Mouse (Mus musculus) urinary bladder, postnatal 4 days (tissue): ENCODE measurements around the gene Chrd.

Experiments
- DNase-seq, 2 experiments: peaks; one replicate each; pipeline ENCODE4 v3.0.0; 2021 to 2022; ENCODE audit warnings: low spot score in 2 of 2

Chrd gene

GRCm38 (mm10) chr16:20732925-20733730, at the start of gene Chrd:
Gene Chrd, plus strand, starts transcription at chr16:20733127.
- DNase-seq: peak; percentile 74 to 81

- DNase-seq: no peak
These were observed 42.2 kb upstream of the Chrd start for GRCm38 (mm10) chr16:20690774-20691173.

GRCm38 (mm10) chr16:20691617-20692016, 41.3 kb upstream of the Chrd start:
- DNase-seq: no peak

- DNase-seq: no peak
These were observed 40.5 kb upstream of the Chrd start for GRCm38 (mm10) chr16:20692241-20692965.

- DNase-seq: peak; percentile 82 to 88
These were observed 39.7 kb upstream of the Chrd start, which contains the start of gene Fam131a for GRCm38 (mm10) chr16:20693111-20693701. Gene Fam131a, plus strand, starts transcription at chr16:20693241.

- DNase-seq: peak in 1 of 2 experiments; percentile 50
These were observed 38.1 kb upstream of the Chrd start for GRCm38 (mm10) chr16:20694781-20695180.

- peak; percentile 82 to 90 for DNase-seq
These were observed 37.2 kb upstream of the Chrd start for GRCm38 (mm10) chr16:20695622-20696323.

- DNase-seq: no peak
These were observed 33.7 kb upstream of the Chrd start for GRCm38 (mm10) chr16:20699266-20699665.

GRCm38 (mm10) chr16:20700036-20700435, 32.9 kb upstream of the Chrd start:
- DNase-seq: no peak

GRCm38 (mm10) chr16:20701316-20701715, 31.6 kb upstream of the Chrd start:
- DNase-seq: no peak

GRCm38 (mm10) chr16:20701729-20702521, 31.0 kb upstream of the Chrd start:
- DNase-seq: no peak

- peak; percentile 77 to 80 for DNase-seq
These were observed 30.4 kb upstream of the Chrd start for GRCm38 (mm10) chr16:20702522-20702893.

GRCm38 (mm10) chr16:20703071-20703470, 29.9 kb upstream of the Chrd start:
- no peak for DNase-seq

- DNase-seq: no peak
These were observed 29.1 kb upstream of the Chrd start for GRCm38 (mm10) chr16:20703699-20704400.

GRCm38 (mm10) chr16:20705786-20706185, 27.1 kb upstream of the Chrd start:
- no peak for DNase-seq

- DNase-seq: no peak
These were observed 26.4 kb upstream of the Chrd start for GRCm38 (mm10) chr16:20706407-20707055.

GRCm38 (mm10) chr16:20708220-20708938, 24.5 kb upstream of the Chrd start:
- no peak for DNase-seq

- DNase-seq: no peak
These were observed 23.8 kb upstream of the Chrd start for GRCm38 (mm10) chr16:20708939-20709734.
